Mouse (Mus musculus) heart, embryonic 12.5 days (tissue): Measurements from ENCODE around the gene Syvn1. TPM values are rescaled to one million over a fixed set of nuclear protein-coding genes. Genes with fewer than 3 reads are reported as not detected.
A peak's percentile ranks its signal among the peaks of the same experiment; 100 is the strongest.

ENCODE experiments used
- ATAC-seq: fragments of 200-750 bp; cut with Nextera tagmentation; 2 replicates; pipeline ENCODE4 v1.8.0; 2017; ENCODE audit warnings: moderate TSS enrichment, moderate library complexity; ENCODE audit not compliant: insufficient number of reproducible peaks, low FRiP score
- H3K27ac ChIP-seq: fragments of 300-500 bp; sonication (generic); 2 replicates; pipeline ENCODE4 v1.5.1; 2016; ENCODE audit warnings: mild to moderate bottlenecking, moderate library complexity; ENCODE audit not compliant: poor library complexity, severe bottlenecking
- H3K27me3 ChIP-seq: fragments of 300-500 bp; sonication (generic); replicated peaks from 2 replicates; pipeline ENCODE4 v1.6.1; 2016; ENCODE audit warnings: mild to moderate bottlenecking, moderate library complexity
- H3K36me3 ChIP-seq: fragments of 300-500 bp; sonication (generic); 2 replicates; pipeline ENCODE4 v1.6.1; 2016; ENCODE audit warnings: mild to moderate bottlenecking, moderate library complexity
- H3K4me1 ChIP-seq: fragments of 300-500 bp; sonication (generic); replicated peaks from 2 replicates; pipeline ENCODE4 v1.6.1; 2016; ENCODE audit warnings: mild to moderate bottlenecking
- H3K4me2 ChIP-seq: fragments of 300-500 bp; sonication (generic); 2 replicates; pipeline ENCODE4 v1.6.1; 2016; ENCODE audit warnings: mild to moderate bottlenecking, moderate library complexity
- H3K4me3 ChIP-seq: fragments of 300-500 bp; sonication (generic); 2 replicates; pipeline ENCODE4 v1.5.1; 2016; ENCODE audit warnings: mild to moderate bottlenecking
- H3K9ac ChIP-seq: fragments of 300-500 bp; sonication (generic); 2 replicates; pipeline ENCODE4 v1.6.1; 2016; ENCODE audit warnings: mild to moderate bottlenecking, moderate library complexity
- H3K9me3 ChIP-seq: fragments of 300-500 bp; sonication (generic); replicated peaks from 2 replicates; pipeline ENCODE4 v1.6.1; 2016; ENCODE audit warnings: mild to moderate bottlenecking, moderate library complexity
- WGBS: fragments of 180-500 bp; shearing (Covaris S2); methylation state at CpG from one replicate; pipeline ENCODE4 v1.1.7; 2016; 5-methylcytosine and 5-hydroxymethylcytosine counted together
- polyA plus RNA-seq: library from polyadenylated mRNA; unstranded; fragments of >200 nt; fragmentation: Nextera tagmentation; extraction: Ambion mirVana; gene quantifications from 2 replicates; pipeline ENCODE4 v1.2.1, GENCODE M21; 2016

The Syvn1 gene
- 21.1 and 21.8 TPM in 2 replicates for polyA plus RNA-seq

DNA sequence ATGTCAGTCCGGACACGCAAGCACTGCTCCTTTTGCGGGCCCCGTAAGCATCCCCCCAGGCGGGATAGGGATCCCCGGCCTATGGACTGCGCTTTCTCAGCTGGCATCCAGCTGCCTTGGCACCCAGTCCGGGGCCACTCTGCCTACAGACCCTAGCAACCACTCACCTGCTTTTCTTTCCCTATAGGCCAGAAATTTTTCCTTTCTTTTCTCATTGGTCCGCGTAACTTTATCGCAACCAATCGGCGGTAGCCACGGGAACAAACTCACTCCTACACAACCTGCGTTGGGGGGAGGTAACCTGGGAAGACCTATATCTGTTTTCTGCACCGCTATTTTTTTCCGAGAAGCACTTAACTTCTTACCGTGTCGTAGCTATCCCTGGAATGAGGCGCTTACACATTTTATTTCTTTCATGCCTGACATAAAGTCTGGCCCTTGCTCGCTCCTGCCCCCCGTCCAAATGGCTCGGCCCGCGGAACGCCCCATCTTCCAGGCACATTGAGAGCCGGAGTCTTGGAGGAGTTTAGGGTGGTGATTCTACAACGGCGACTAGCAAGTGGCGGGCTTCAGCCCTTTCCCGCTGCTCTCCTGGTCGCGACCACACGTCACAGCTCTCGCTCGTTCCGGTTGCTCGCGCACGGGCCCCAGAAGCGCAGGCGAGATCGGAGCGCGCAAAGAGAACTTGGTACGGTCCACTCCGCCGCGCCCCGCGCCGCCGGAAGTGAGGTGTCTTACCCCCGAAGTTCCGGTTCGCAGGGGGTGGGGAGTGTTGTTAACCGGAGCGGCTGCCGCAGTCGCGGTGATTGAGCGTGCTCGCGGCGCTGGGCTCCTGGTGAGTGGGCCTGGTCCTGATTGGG, at the start of gene Syvn1:
Syvn1 (plus strand) TSS at position 283 of the 860 bp plus-strand sequence.
- WGBS = 0% methylated on average over 65 of the region's 65 CpGs

GRCm38 (mm10) chr19:5998180-5998579, 48.2 kb upstream of the Syvn1 start:
- ATAC-seq = no peak
- Histone ChIP-seq H3K9me3 (no peaks in the 10 kb centered on the region), H3K4me3 (no peak overlapping the region), H3K27me3 (no peaks in the 10 kb centered on the region), H3K36me3 (0 out of 2 replicates have a peak, but pooled peaks cover 5% of the 10 kb centered on the region), H3K27ac (no peak overlapping the region), H3K4me1 (no peaks in the 10 kb centered on the region), H3K4me2 (no peak overlapping the region), H3K9ac (no peak overlapping the region)
- WGBS = 64% methylated on average over 3 of the region's 3 CpGs

More for the DNA sequence above, at the start of gene Syvn1:
- Histone ChIP-seq H3K36me3 (peaks cover 33% of the 10 kb centered on the region), H3K9me3 (no peaks in the 10 kb centered on the region), H3K27me3 (no peaks in the 10 kb centered on the region), H3K27ac (peak within 1 kb of the TSS; percentile 98), H3K4me3 (peak within 1 kb of the TSS; percentile 97), H3K4me2 (peak within 1 kb of the TSS; percentile 93), H3K9ac (peak within 1 kb of the TSS; percentile 97), H3K4me1 (peaks cover 26% of the 10 kb centered on the region)
- peak; percentile 90 for ATAC-seq

DNA sequence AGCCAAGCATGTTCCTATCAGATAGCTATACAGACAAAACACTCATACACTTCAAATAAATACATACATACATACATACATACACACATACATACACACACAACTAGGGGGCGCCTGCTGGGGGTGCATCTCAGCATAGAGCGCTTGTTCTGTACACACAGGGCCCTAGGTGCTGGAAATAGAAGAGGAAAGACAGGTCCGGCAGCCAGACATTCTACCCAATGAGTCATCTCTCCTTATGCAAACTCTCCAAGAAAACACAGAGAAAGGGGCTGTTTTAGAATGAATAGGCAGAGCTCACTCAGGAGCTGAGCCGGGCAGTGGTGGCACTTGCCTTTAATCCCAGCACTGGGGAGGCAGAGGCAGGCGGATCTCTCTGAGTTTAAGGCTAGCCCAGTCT, 46.4 kb upstream of the Syvn1 start:
- 81% methylated on average over 5 of the region's 5 CpGs for WGBS
- Histone ChIP-seq H3K27ac (no peak overlapping the region), H3K36me3 (no peaks in the 10 kb centered on the region), H3K9me3 (no peaks in the 10 kb centered on the region), H3K9ac (no peak overlapping the region), H3K4me3 (no peak overlapping the region), H3K4me1 (no peaks in the 10 kb centered on the region), H3K4me2 (no peak overlapping the region), H3K27me3 (no peaks in the 10 kb centered on the region)
- ATAC-seq = no peak

DNA sequence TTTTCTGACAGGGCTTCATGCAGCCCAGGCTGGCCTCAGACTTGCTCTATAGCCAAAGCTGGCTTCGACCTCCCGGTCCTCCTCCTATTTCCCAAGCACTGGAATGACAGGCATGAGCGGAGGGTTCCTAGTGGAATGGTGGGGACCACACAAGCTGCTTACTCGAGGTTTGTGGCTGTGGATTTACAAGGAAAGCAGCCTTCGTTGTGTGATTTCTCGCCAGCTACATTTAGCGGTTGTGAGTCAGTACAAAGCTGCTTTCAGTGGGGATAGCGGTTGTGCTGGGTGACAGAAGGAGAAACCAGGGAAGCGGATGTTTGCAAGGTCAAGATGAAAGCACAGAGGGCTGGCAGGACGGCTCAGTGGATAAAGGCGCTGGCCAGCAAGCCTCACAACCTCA, 40.8 kb upstream of the Syvn1 start:
- ATAC-seq = no peak
- Histone ChIP-seq H3K27me3 (no peaks in the 10 kb centered on the region), H3K4me2 (no peak overlapping the region), H3K9me3 (no peaks in the 10 kb centered on the region), H3K4me1 (0 out of 2 replicates have a peak, but pooled peaks cover 3% of the 10 kb centered on the region), H3K9ac (no peak overlapping the region; the same call in 1 of the 2 replicates), H3K27ac (no peak overlapping the region), H3K36me3 (peaks cover 8% of the 10 kb centered on the region; the same call in 1 of the 2 replicates), H3K4me3 (no peak overlapping the region)
- WGBS = 68% methylated on average over 11 of the region's 11 CpGs

- Histone ChIP-seq H3K9me3 (no peaks in the 10 kb centered on the region), H3K36me3 (peaks cover 8% of the 10 kb centered on the region; the same call in 1 of the 2 replicates), H3K4me2 (no peak overlapping the region), H3K9ac (no peak overlapping the region), H3K4me1 (0 out of 2 replicates have a peak, but pooled peaks cover 3% of the 10 kb centered on the region), H3K4me3 (no peak overlapping the region), H3K27me3 (no peaks in the 10 kb centered on the region), H3K27ac (no peak overlapping the region)
- no peak for ATAC-seq
- 85% methylated on average over 13 of the region's 13 CpGs for WGBS
Measured at GRCm38 (mm10) chr19:6007013-6007412, 39.4 kb upstream of the Syvn1 start.

GRCm38 (mm10) chr19:6009137-6009536, 37.2 kb upstream of the Syvn1 start:
- H3K4me1 ChIP-seq = 0 out of 2 replicates have a peak, but pooled peaks cover 3% of the 10 kb centered on the region
- H3K9me3 ChIP-seq = no peaks in the 10 kb centered on the region
- peaks cover 5% of the 10 kb centered on the region; the same call in 1 of the 2 replicates for H3K27me3 ChIP-seq
- no peak overlapping the region for H3K4me3 ChIP-seq
- H3K27ac ChIP-seq = no peak overlapping the region
- no peak overlapping the region for H3K4me2 ChIP-seq
- no peak for ATAC-seq
- WGBS = 83% methylated on average over 8 of the region's 8 CpGs
- H3K36me3 ChIP-seq = peaks cover 8% of the 10 kb centered on the region; the same call in 1 of the 2 replicates
- H3K9ac ChIP-seq = no peak overlapping the region

DNA sequence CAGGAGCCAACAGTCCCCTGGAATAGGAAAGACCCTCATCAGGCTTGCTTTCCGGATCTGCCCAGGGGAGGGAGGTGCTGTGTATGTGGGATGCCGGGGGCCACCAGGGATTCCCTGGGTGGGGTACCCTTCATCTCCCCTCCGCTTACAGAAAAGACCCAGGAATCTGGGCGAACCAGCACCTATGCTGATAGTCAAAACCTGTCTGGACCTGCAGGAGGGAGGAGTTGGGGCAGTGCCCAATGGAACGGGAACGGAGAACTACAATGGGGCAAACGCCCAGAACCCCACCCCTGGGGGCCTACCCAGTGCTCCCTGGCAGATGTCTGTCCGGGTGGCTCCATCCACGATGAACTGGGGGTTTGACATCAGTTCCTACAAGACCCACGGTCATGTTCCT, 32.7 kb upstream of the Syvn1 start:
- whole genome bisulfite sequencing = 89% methylated on average over 10 of the region's 10 CpGs
- Histone ChIP-seq H3K27me3 (peaks cover 8% of the 10 kb centered on the region; the same call in 1 of the 2 replicates), H3K4me3 (no peak overlapping the region), H3K4me1 (peaks cover 14% of the 10 kb centered on the region), H3K36me3 (peaks cover 3% of the 10 kb centered on the region; the same call in 1 of the 2 replicates), H3K27ac (no peak overlapping the region), H3K4me2 (no peak overlapping the region), H3K9me3 (no peaks in the 10 kb centered on the region), H3K9ac (no peak overlapping the region)
- ATAC-seq = no peak

DNA sequence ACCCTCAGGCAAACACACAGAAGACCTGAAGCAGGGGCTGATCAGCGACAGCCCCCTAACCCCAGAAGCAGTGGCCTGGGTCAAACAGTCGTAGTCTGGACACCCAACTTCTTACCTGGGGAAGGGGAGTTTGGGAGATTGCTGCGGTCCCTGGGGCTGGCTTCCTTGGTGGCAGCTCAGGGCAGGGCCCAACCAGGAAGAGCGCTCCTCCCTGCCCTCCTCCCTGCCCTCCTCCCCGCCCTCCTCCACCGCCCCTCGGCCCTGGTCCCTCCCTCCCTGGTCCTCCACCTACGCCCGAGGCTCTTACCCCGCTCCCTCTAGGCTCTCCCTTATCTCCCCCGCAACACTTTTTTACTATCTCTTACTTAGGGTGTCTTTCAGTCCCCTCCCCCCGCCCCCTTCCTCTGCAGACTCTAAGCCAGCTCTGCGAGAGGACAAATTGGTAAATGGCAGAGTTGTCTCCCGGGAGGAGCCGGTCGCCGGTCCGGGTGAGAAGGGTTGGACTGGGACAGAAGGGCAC, 31.3 kb upstream of the Syvn1 start:
- peak overlapping the region; percentile 70 for H3K27ac ChIP-seq
- H3K36me3 ChIP-seq = no peaks in the 10 kb centered on the region
- no peaks in the 10 kb centered on the region for H3K9me3 ChIP-seq
- peak overlapping the region; percentile 76 for H3K9ac ChIP-seq
- H3K4me2 ChIP-seq = peak overlapping the region; percentile 83
- H3K4me1 ChIP-seq = peaks cover 14% of the 10 kb centered on the region
- peak; percentile 92 for ATAC-seq
- H3K27me3 ChIP-seq = peaks cover 8% of the 10 kb centered on the region; the same call in 1 of the 2 replicates
- peak overlapping the region; percentile 64 for H3K4me3 ChIP-seq
- 1% methylated on average over 17 of the region's 18 CpGs for WGBS

GRCm38 (mm10) chr19:6015511-6016315, 30.7 kb upstream of the Syvn1 start, which contains the start of gene Capn1:
TSS of gene Capn1 (minus strand) at chr19:6015897.
- peak within 1 kb of the TSS; percentile 70 for H3K27ac ChIP-seq
- H3K4me2 ChIP-seq = peak within 1 kb of the TSS; percentile 83
- H3K9ac ChIP-seq = peak within 1 kb of the TSS; percentile 76
- peak; percentile 75 for ATAC-seq
- H3K36me3 ChIP-seq = no peaks in the 10 kb centered on the region
- H3K27me3 ChIP-seq = peaks cover 8% of the 10 kb centered on the region; the same call in 1 of the 2 replicates
- peaks cover 14% of the 10 kb centered on the region for H3K4me1 ChIP-seq
- no peaks in the 10 kb centered on the region for H3K9me3 ChIP-seq
- H3K4me3 ChIP-seq = peak within 1 kb of the TSS; percentile 64
- WGBS = 2% methylated on average over 40 of the region's 40 CpGs

DNA sequence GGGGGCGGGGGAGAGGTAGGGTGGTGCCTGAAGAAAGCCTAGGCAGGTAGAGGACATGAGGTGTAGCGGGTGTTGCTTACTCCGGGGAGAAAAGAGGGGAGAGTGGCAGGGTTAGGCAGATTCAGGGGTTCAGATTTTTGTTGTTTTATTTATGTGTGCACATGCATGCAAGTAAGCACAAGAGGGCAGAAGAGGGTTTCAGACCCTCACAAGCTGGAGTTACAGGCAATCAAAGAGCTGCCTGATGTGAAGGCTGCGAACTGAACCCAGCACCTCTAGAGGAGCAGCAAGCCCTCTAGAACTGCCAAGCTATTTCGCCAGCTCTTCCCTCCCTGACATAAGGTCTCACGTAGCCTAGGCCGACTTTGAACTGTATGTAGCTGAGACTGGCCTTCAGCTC, 29.8 kb upstream of the Syvn1 start:
- Histone ChIP-seq H3K9me3 (no peaks in the 10 kb centered on the region), H3K4me1 (peaks cover 14% of the 10 kb centered on the region), H3K27ac (no peak overlapping the region), H3K27me3 (peaks cover 8% of the 10 kb centered on the region; the same call in 1 of the 2 replicates), H3K36me3 (no peaks in the 10 kb centered on the region), H3K4me3 (no peak overlapping the region; the same call in 1 of the 2 replicates), H3K9ac (no peak overlapping the region), H3K4me2 (peak overlapping the region; percentile 83)
- no peak for ATAC-seq
- WGBS = 42% methylated on average over 7 of the region's 7 CpGs
